22 mouse cellular contexts compared by ENCODE assay signal in genomic region chr2:125615440-125615839, GRCm38 (mm10).
"Had no signal": no experiment of that assay in that cellular context is flagged by ENCODE, and none has a peak within 500 bp of the region (broad histone marks: within the 10 kb centered on the region; RNA-seq: fewer than 3 reads in every experiment).

No protein-coding gene starts in this region.

- H3K27me3 ChIP-seq: limb, embryonic 13.5 days; lung, embryonic 15.5 days; megakaryocyte, embryonic 14.5 days; neural tube, embryonic 12.5 days; neural tube, embryonic 15.5 days; stomach, embryonic 15.5 days had no signal

- H3K9me3 ChIP-seq: limb, embryonic 10.5 days; limb, embryonic 13.5 days; lung, embryonic 15.5 days; megakaryocyte, embryonic 14.5 days; midbrain, embryonic 10.5 days; neural tube, embryonic 12.5 days; neural tube, embryonic 15.5 days; stomach, embryonic 15.5 days had no signal

- H3K4me3 ChIP-seq: layer of hippocampus, adult 2 months; limb, embryonic 10.5 days; limb, embryonic 13.5 days; lung, embryonic 15.5 days; megakaryocyte, embryonic 14.5 days; midbrain, embryonic 10.5 days; neural tube, embryonic 12.5 days; neural tube, embryonic 15.5 days; stomach, embryonic 15.5 days had no signal

- H3K4me1 ChIP-seq: lung, embryonic 15.5 days; neural tube, embryonic 12.5 days; neural tube, embryonic 15.5 days; stomach, embryonic 15.5 days had no signal

- ATAC-seq: intestine, postnatal 0 days had no signal

- H3K9ac ChIP-seq: limb, embryonic 13.5 days; lung, embryonic 15.5 days; neural tube, embryonic 12.5 days; neural tube, embryonic 15.5 days; stomach, embryonic 15.5 days had no signal

- DNase-seq: kidney, adult 2 months; kidney, postnatal 25 days; layer of hippocampus, adult 9-11 months; lung, adult 18-20 months; lung, postnatal 10 days; lung, postnatal 36 days; midbrain, embryonic 14.5 days; right cerebral cortex, adult 18-20 months; right cerebral cortex, postnatal 14 days; spleen, adult 18-20 months; thymus, postnatal 25 days had no signal

- H3K27ac ChIP-seq: kidney, postnatal 0 days; layer of hippocampus, adult 2 months; limb, embryonic 10.5 days; limb, embryonic 13.5 days; lung, embryonic 15.5 days; midbrain, embryonic 10.5 days; neural tube, embryonic 12.5 days; neural tube, embryonic 15.5 days; stomach, embryonic 15.5 days had no signal

- H3K4me2 ChIP-seq: limb, embryonic 13.5 days; lung, embryonic 15.5 days; neural tube, embryonic 12.5 days; neural tube, embryonic 15.5 days; stomach, embryonic 15.5 days had no signal
